Mouse (Mus musculus) lung, postnatal 36 days (tissue): ENCODE data around the gene Rnf149.

Source experiments
- DNase-seq: peaks from one replicate; pipeline ENCODE4 v3.0.0; 2022; ENCODE audit warnings: mixed read lengths

The Rnf149 gene

GRCm38 (mm10) chr1:39526371-39527167 is 50.6 kb downstream of the Rnf149 start:
- peak; percentile 59 for DNase-seq

DNA sequence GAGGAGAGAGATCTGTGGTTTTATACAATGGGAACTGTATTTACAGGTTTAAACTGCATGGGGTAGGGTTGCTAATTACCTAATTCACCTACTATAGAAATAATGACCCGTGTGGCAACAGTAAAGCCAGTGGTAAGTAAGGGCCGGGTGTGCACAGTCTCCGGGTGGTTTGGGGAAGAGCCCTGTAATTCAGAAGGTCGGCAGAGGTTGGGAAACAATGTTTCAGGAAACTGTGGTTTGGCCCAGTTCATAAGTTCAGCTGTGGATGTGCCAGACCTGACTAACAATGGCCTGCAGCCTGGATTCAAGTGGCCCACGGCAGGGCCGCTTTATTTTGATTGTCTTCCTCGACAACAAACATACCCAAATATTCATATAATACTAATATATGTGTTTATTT is 51.4 kb downstream of the Rnf149 start:
- DNase-seq: peak; percentile 62

DNA sequence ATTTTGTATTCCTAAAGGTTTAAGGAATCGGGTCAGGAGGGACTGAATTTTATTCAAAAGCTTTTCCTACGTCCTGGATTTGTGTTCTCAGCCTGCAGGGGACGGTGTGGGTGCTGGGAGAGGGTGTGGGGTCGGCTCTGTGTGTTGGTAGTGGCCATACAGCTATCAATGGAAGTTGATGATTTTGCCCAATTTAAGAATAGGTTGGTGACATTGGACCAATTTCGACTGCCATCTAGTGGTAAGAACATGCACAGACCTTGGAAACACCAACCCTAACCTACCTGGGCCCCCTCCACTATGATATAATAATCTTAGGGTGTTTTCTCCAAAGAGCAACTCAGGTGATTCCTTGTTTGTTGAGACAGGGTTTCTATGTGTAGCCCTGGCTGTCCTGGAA is 54.7 kb downstream of the Rnf149 start:
- peak; percentile 70 for DNase-seq

- no peak for DNase-seq
These were observed 55.9 kb downstream of the Rnf149 start for GRCm38 (mm10) chr1:39521326-39521725.

DNA sequence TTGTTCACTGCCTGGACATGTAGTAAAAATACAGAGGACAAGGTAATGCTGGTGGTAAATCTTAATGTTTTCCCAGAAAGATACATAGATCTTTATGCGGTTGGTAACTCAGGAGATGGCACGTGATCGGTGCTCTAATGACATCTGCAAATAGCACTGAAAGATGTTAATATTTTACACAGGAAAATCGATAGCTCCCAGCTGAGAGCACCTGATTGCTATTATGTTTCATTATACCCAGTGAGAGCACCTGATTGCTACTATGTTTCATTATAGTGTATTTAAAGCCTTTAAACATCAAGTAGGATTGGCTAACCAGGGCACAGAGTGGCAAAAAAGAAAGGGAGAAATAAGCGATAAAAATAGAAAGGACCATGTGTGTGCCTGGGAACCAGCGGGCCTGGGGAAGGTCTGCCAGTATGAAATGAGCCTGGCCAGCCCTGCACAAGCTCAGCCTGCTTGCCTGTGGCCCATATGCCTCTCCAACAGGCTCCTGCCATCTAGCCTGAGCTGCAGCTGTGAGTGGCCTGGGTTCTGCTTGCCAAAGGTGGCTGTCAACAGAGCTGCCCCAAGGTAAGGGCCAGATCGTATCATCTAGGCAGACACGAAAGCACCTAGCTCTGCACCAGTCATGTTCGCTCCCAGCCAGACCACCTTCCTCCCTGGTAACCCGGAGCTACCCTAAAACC is 61.8 kb downstream of the Rnf149 start:
- DNase-seq: no peak

DNA sequence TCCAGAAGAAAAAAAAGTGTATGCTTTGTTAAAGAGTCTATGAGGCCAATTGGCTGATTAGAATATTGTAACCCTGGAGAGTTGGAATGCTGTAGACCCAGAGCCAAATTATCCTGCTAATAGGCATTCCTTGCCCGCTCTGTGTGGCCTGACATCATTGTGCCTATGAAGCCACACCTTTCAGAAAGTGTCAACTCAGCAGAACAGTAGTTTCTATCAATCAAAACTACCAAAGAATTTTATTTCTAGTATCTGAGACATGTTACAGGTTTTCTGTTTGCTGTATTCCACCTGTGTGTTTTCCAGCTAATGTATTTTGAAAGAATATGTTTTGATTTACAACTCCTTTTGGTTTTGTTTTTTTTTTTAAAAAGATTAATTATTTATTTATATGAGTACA is 65.0 kb downstream of the Rnf149 start:
- DNase-seq: no peak

- no peak for DNase-seq
These were observed 65.4 kb downstream of the Rnf149 start for GRCm38 (mm10) chr1:39511775-39512174.

DNA sequence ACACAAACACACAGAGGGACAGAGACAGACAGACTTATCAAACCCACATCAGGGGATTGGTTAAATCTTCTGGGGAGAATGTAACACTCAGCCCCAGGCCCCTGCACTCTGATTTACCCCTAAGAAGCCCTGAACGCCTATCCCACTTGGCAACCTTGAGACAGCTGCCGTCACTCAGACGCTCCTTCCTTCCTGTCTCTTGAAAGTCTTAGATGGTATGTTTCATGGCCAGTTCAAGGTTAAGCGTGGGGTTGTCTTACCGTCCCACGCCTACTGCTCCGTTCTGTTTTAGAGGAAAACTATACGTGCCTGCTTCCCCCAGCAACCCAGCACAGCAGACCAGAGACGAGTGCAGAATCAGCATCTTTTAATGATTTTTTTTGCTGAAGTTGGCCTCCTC is 71.6 kb downstream of the Rnf149 start:
- DNase-seq: no peak

- peak; percentile 77 for DNase-seq
These were observed 72.9 kb downstream of the Rnf149 start for GRCm38 (mm10) chr1:39504261-39504660.

DNA sequence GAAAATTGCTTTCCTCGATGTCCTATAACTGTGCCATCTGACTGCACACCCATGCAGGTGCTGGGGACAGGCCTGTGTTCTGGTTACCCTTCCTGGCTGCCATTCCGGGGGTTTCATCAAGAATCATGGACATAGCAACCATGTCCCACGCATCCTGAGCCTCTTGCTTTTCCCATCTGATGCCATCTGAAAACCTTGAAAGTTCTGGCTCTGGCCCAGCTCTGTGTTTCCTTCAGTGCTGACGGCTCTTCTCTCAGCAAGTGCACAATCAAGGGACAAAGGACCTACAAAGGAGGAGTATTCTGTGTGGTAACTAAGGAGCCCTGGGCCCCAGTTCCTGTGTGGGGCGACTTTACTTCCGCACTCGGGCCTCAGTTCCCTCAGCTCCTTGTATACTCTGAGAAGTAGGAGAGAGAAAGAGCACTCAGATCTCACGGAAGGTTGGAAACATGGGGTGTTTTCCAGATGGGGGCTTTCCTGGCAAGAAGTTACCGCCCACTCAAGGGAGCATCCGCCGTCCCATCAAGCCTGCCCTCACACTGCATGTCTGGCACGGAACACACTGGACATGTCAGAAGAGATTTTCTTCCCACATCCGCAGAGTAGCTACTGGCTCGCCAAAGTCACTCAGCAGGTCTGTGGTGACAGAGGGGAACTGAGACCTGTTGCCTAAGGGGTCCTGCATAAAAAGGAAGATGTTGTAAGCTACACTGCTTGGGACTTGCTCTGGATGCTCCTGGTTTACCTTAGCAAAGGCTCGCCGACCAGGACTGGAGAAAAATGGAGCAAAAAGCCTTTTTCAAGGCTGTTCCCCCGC is 74.2 kb downstream of the Rnf149 start:
- DNase-seq: peak; percentile 20
